Mouse (Mus musculus) C2C12 (cell line): ENCODE data around the gene Tbk1. TPM values are rescaled to one million over a fixed set of nuclear protein-coding genes. Genes with fewer than 3 reads are reported as not detected.

Source experiments
- H3K27me3 ChIP-seq: one replicate; pipeline ENCODE4 v1.6.1; 2011; ENCODE audit not compliant: control insufficient read depth, insufficient read depth, insufficient read length
- H3K36me3 ChIP-seq: one replicate; pipeline ENCODE4 v1.6.1; 2011; ENCODE audit not compliant: control insufficient read depth, insufficient read depth
- H3K4me3 ChIP-seq: one replicate; pipeline ENCODE4 v1.5.1; 2011; ENCODE audit warnings: mild to moderate bottlenecking, control low read depth; ENCODE audit not compliant: poor library complexity, insufficient read depth, severe bottlenecking
- H3K79me2 ChIP-seq: one replicate; pipeline ENCODE4 v1.6.1; 2011; ENCODE audit not compliant: control insufficient read depth, insufficient read depth
- H3K79me3 ChIP-seq: one replicate; pipeline ENCODE4 v1.6.1; 2011; ENCODE audit warnings: low read depth, control low read depth
- H3ac ChIP-seq: one replicate; pipeline ENCODE3; 2011; ENCODE audit warnings: low read depth; ENCODE audit not compliant: control insufficient read depth, insufficient read length
- CEBPB ChIP-seq: IDR thresholded peaks from one replicate; pipeline ENCODE4 v1.6.1; 2011; ENCODE audit warnings: low read depth, mild to moderate bottlenecking, control low read depth, moderate library complexity
- CTCF ChIP-seq: IDR thresholded peaks from one replicate; pipeline ENCODE4 v1.5.1; 2011; ENCODE audit not compliant: control insufficient read depth, insufficient read depth, insufficient read length
- FOSL1 ChIP-seq: IDR thresholded peaks from one replicate; pipeline ENCODE4 v1.8.0; 2011; ENCODE audit warnings: mild to moderate bottlenecking, low read length; ENCODE audit not compliant: poor library complexity, insufficient read depth, severe bottlenecking
- MAX ChIP-seq: IDR thresholded peaks from one replicate; pipeline ENCODE4 v1.6.1; 2011; ENCODE audit warnings: mild to moderate bottlenecking, control low read depth
- MYOD1 ChIP-seq: IDR thresholded peaks from one replicate; pipeline ENCODE4 v1.6.1; 2011; ENCODE audit warnings: low read depth; ENCODE audit not compliant: control insufficient read depth, insufficient read length
- MYOG ChIP-seq: IDR thresholded peaks from one replicate; pipeline ENCODE4 v1.6.1; 2011; ENCODE audit not compliant: control insufficient read depth, insufficient read length; ENCODE audit errors: extremely low read depth
- USF1 ChIP-seq: IDR thresholded peaks from one replicate; pipeline ENCODE4 v1.6.1; 2011; ENCODE audit warnings: low read depth, mild to moderate bottlenecking, control low read depth, moderate library complexity
- polyA plus RNA-seq: library from polyadenylated mRNA; unstranded; fragments of >200 nt; fragmentation: generic; extraction: Trizol; gene quantifications from one replicate; pipeline ENCODE4 v1.2.1, GENCODE M21; 2012; ENCODE audit warnings: missing spikeins

Gene Tbk1
- polyA plus RNA-seq, 1 experiment, result 10.7 TPM

DNA sequence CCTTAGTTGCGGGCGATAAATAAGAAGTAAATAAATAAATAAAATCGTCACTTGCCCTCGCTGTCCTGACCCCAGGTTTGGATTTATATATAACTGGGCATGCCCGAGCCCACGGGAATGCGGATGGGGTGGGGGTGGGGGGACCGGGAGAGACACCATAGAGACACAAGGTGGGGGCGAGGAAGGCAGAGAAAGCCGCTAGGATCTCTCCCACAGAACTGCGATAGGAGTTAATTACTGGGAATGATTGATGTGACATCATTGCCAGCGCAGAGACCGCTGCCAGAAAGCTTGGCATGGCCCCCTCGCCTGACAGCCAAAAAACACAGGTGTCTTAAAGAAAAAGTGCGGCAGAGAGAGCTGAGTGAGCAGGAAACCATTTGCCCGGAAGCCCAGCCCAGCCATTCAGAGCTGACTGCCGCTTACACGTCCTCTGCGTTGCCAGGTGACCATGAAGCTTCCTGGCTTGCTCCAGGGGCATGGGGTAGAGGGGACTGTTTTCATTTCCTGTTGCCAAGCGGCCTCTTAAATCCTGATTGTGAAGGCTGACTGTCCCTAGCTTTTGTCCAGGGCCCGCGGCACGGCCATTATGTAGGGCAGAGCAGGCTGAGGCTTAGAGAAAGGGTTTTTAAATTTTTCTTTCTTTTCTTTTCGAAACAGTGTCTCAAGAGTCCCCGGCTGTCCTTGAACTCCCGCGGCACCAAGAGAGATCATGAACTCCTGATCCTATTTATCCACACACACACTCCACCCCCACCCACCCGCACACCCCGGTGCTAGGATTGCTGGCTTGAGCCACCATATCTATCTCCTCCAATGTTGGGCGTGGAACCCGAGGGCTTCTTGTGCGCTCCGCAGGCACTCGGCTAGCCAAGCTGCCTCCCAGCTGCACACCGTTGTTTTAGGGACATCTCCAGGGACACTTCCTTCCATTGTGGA lies 81.3 kb downstream of the Tbk1 start:
- Histone ChIP-seq H3K27me3 (no peaks in the 10 kb centered on the region), H3K79me2 (no peaks in the 10 kb centered on the region), H3K4me3 (no peak overlapping the region), H3K36me3 (no peaks in the 10 kb centered on the region), H3ac (no peak overlapping the region), H3K79me3 (no peaks in the 10 kb centered on the region)
- TF ChIP-seq MYOD1 (no peak), MAX (no peak), MYOG (no peak), CEBPB (no peak), USF1 (no peak), FOSL1 (no peak), CTCF (no peak)

- H3K79me2 ChIP-seq, result no peaks in the 10 kb centered on the region
- H3K4me3 ChIP-seq, result no peak overlapping the region
- H3K27me3 ChIP-seq, result no peaks in the 10 kb centered on the region
- no peaks in the 10 kb centered on the region for H3K36me3 ChIP-seq
- H3ac ChIP-seq, result no peak overlapping the region
- no peaks in the 10 kb centered on the region for H3K79me3 ChIP-seq
- TF ChIP-seq MAX (no peak), CTCF (no peak), MYOD1 (no peak), FOSL1 (no peak), USF1 (no peak)
These were observed 85.4 kb downstream of the Tbk1 start for GRCm38 (mm10) chr10:121501160-121501559.

DNA sequence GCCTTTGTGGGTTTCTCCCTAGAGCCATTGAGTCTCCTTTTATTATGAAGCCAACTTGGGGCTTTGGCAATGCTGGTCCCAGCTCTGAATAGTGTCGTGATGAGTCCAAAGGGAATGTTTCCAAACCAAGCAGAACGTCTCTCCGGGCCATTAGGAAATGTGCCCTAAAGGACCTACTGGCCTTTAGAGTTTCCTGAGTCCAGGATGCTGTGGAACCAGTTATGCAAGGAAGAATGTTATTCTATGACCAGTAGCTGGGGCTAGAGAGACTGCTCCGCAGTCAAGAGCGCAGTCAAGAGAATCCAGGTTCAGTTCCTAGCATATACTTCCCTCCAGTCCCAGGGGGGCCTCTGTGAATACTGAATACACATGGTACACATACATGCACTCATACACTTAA lies 86.6 kb downstream of the Tbk1 start:
- Histone ChIP-seq H3K79me3 (no peaks in the 10 kb centered on the region), H3ac (no peak overlapping the region), H3K36me3 (no peaks in the 10 kb centered on the region), H3K4me3 (no peak overlapping the region), H3K27me3 (no peaks in the 10 kb centered on the region), H3K79me2 (no peaks in the 10 kb centered on the region)
- TF ChIP-seq USF1 (no peak), MYOG (no peak), MYOD1 (no peak), MAX (no peak), CEBPB (no peak), FOSL1 (no peak), CTCF (no peak)

GRCm38 (mm10) chr10:121499063-121499462 lies 87.5 kb downstream of the Tbk1 start:
- Histone ChIP-seq H3K79me2 (no peaks in the 10 kb centered on the region), H3ac (no peak overlapping the region), H3K79me3 (no peaks in the 10 kb centered on the region), H3K4me3 (no peak overlapping the region), H3K27me3 (no peaks in the 10 kb centered on the region), H3K36me3 (no peaks in the 10 kb centered on the region)
- no peak for TF ChIP-seq MYOD1
- no peak for TF ChIP-seq MAX
- no peak for TF ChIP-seq USF1

DNA sequence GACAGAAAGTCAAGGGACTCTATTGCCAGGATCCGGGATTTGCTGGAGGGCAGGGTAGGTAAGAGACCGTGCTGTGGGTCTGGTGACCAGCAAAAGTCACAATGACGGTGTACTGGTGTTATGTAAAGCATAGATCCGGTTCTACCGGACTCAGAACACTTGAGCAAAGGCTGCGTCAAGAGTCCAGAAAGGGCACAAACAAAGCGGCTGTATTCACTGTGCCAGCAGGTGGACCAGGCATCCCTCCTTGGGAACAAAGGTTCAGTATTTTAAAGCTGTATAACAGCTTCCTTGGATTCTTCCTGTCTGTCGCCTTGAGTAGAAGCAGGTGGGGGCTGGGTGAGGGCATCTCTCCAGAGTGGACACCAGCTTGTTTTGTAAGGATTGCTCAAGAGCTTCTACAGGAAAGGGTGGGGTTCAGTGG lies 88.1 kb downstream of the Tbk1 start:
- no peaks in the 10 kb centered on the region for H3K36me3 ChIP-seq
- H3K4me3 ChIP-seq, result no peak overlapping the region

DNA sequence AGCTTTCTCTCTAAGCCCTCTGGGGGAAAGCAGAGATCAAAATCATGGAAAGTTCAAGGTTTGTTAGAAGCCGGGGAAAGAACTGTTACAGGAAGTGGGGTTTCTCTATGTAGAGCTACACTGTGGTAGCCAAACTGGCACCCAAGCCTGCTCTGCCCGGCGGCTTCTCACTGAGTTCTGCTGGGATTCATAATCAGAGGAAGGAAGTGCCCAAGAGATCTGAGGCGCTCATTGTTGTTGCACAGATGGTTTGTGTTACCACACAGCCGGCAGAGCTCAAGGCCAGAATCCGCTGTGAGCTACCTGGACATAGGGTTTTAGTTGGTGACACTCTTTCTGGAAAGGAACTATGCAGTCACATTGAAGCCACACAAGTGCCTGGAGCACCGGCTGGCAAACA lies 88.6 kb downstream of the Tbk1 start:
- H3K79me2 ChIP-seq, result no peaks in the 10 kb centered on the region
- no peak for TF ChIP-seq MAX
- TF ChIP-seq MYOD1, result no peak
- no peaks in the 10 kb centered on the region for H3K27me3 ChIP-seq
- H3ac ChIP-seq, result no peak overlapping the region
- no peaks in the 10 kb centered on the region for H3K36me3 ChIP-seq
- no peaks in the 10 kb centered on the region for H3K79me3 ChIP-seq
- H3K4me3 ChIP-seq, result no peak overlapping the region

More for the DNA sequence above, 88.1 kb downstream of the Tbk1 start:
- no peaks in the 10 kb centered on the region for H3K79me2 ChIP-seq
- H3ac ChIP-seq, result no peak overlapping the region
- H3K27me3 ChIP-seq, result no peaks in the 10 kb centered on the region
- no peaks in the 10 kb centered on the region for H3K79me3 ChIP-seq
- TF ChIP-seq USF1 (no peak), MYOD1 (no peak), CEBPB (no peak), MYOG (no peak), MAX (no peak), FOSL1 (no peak), CTCF (no peak)
